Mouse (Mus musculus) NIH3T3 (cell line): ENCODE results near the gene Armc8.
A peak's percentile ranks its signal among the peaks of the same experiment; 100 is the strongest.

ENCODE experiments used
- DNase-seq: peaks from one replicate; pipeline ENCODE4 v3.0.0-alpha.2; 2012; ENCODE audit warnings: low read depth

Gene Armc8

GRCm38 (mm10) chr9:99499336-99499735 lies 69.4 kb downstream of the Armc8 start:
- no peak for DNase-seq

- DNase-seq = no peak
Observed at GRCm38 (mm10) chr9:99492634-99493200, 76.0 kb downstream of the Armc8 start.

GRCm38 (mm10) chr9:99491050-99491449 lies 77.6 kb downstream of the Armc8 start:
- no peak for DNase-seq

- no peak for DNase-seq
Observed at GRCm38 (mm10) chr9:99487841-99488240, 80.9 kb downstream of the Armc8 start.

GRCm38 (mm10) chr9:99487126-99487695 lies 81.5 kb downstream of the Armc8 start:
- DNase-seq = no peak

GRCm38 (mm10) chr9:99485144-99485543 lies 83.6 kb downstream of the Armc8 start:
- DNase-seq = no peak

- no peak for DNase-seq
Observed at GRCm38 (mm10) chr9:99484632-99485031, 84.1 kb downstream of the Armc8 start.

GRCm38 (mm10) chr9:99483191-99483590 lies 85.5 kb downstream of the Armc8 start:
- DNase-seq = no peak

- DNase-seq = peak; percentile 14
Observed at GRCm38 (mm10) chr9:99480764-99481163, 87.9 kb downstream of the Armc8 start.

- DNase-seq = no peak
Observed at GRCm38 (mm10) chr9:99479181-99479711, 89.5 kb downstream of the Armc8 start.

GRCm38 (mm10) chr9:99471334-99471733 lies 97.4 kb downstream of the Armc8 start:
- DNase-seq = no peak

GRCm38 (mm10) chr9:99470347-99471092 lies 98.2 kb downstream of the Armc8 start:
- no peak for DNase-seq

- no peak for DNase-seq
Observed at GRCm38 (mm10) chr9:99469681-99470273, 98.9 kb downstream of the Armc8 start.

- DNase-seq = no peak
Observed at GRCm38 (mm10) chr9:99468572-99468971, 100.1 kb downstream of the Armc8 start.

- no peak for DNase-seq
Observed at GRCm38 (mm10) chr9:99464876-99465275, 103.8 kb downstream of the Armc8 start.

- DNase-seq = no peak
Observed at GRCm38 (mm10) chr9:99459730-99460129, 109.0 kb downstream of the Armc8 start.

- DNase-seq = peak; percentile 51
Observed at GRCm38 (mm10) chr9:99458529-99459208, 110.0 kb downstream of the Armc8 start.

- DNase-seq = peak; percentile 35
Observed at GRCm38 (mm10) chr9:99454211-99454610, 114.5 kb downstream of the Armc8 start.

- DNase-seq = no peak
Observed at GRCm38 (mm10) chr9:99451161-99451560, 117.5 kb downstream of the Armc8 start, which contains the start of gene Nme9. Gene Nme9 (plus strand): TSS chr9:99451475.

GRCm38 (mm10) chr9:99449886-99450647 lies 118.6 kb downstream of the Armc8 start:
- DNase-seq = peak; percentile 77

- peak; percentile 80 for DNase-seq
Observed at GRCm38 (mm10) chr9:99447323-99447722, 121.4 kb downstream of the Armc8 start.
